Mouse (Mus musculus) midbrain, embryonic 11.5 days (tissue): ENCODE measurements around the gene Tff2. TPM values are rescaled to one million over a fixed set of nuclear protein-coding genes. Genes with fewer than 3 reads are reported as not detected.

Source experiments
- ATAC-seq: fragments of 200-750 bp; cut with Nextera tagmentation; 2 replicates; pipeline ENCODE4 v1.8.0; 2017; ENCODE audit warnings: moderate TSS enrichment, moderate library complexity; ENCODE audit not compliant: low FRiP score
- DNase-seq: peaks from one replicate; pipeline ENCODE4 v3.0.0; 2015; ENCODE audit warnings: low spot score; ENCODE audit errors: missing footprints
- H3K27ac ChIP-seq: fragments of 300-500 bp; sonication (generic); 2 replicates; pipeline ENCODE4 v1.5.1; 2014; ENCODE audit warnings: low read depth, low read length
- H3K27me3 ChIP-seq: fragments of 300-500 bp; sonication (generic); 2 replicates; pipeline ENCODE4 v1.6.1; 2014; ENCODE audit warnings: mild to moderate bottlenecking, low read length, moderate library complexity, mixed read lengths; ENCODE audit not compliant: control insufficient read depth, insufficient read depth
- H3K36me3 ChIP-seq: fragments of 300-500 bp; sonication (generic); 2 replicates; pipeline ENCODE4 v1.6.1; 2014; ENCODE audit warnings: mild to moderate bottlenecking, low read length, moderate library complexity, mixed read lengths; ENCODE audit not compliant: control insufficient read depth, insufficient read depth
- H3K4me1 ChIP-seq: fragments of 300-500 bp; sonication (generic); 2 replicates; pipeline ENCODE4 v1.6.1; 2014; ENCODE audit warnings: low read length; ENCODE audit not compliant: control insufficient read depth, insufficient read depth
- H3K4me2 ChIP-seq: fragments of 300-500 bp; sonication (generic); 2 replicates; pipeline ENCODE4 v1.6.1; 2014; ENCODE audit warnings: mild to moderate bottlenecking, moderate library complexity
- H3K4me3 ChIP-seq: fragments of 300-500 bp; sonication (generic); 2 replicates; pipeline ENCODE4 v1.5.1; 2014; ENCODE audit warnings: low read depth, low read length
- H3K9ac ChIP-seq: fragments of 300-500 bp; sonication (generic); 2 replicates; pipeline ENCODE4 v1.6.1; 2014; ENCODE audit warnings: low read length
- H3K9me3 ChIP-seq: fragments of 300-500 bp; sonication (generic); 2 replicates; pipeline ENCODE4 v1.6.1; 2016; ENCODE audit warnings: low read length; ENCODE audit not compliant: control insufficient read depth
- WGBS: fragments of 180-500 bp; shearing (Covaris S2); extraction: QIAGEN DNeasy Blood & Tissue Kit; methylation state at CpG from one replicate; pipeline ENCODE4 v1.1.7; 2014; 5-methylcytosine and 5-hydroxymethylcytosine counted together
- polyA plus RNA-seq: library from polyadenylated mRNA; unstranded; fragments of >200 nt; fragmentation: Nextera tagmentation; extraction: Ambion mirVana; gene quantifications from 2 replicates; pipeline ENCODE4 v1.2.1, GENCODE M21; 2014

Gene Tff2
- polyA plus RNA-seq, 1 experiment from 2014 or later, result not detected

GRCm38 (mm10) chr17:31103823-31104222 lies 40.3 kb downstream of the Tff2 start:
- Histone ChIP-seq H3K27me3 (no peaks in the 10 kb centered on the region), H3K9ac (no peak overlapping the region), H3K4me3 (no peak overlapping the region), H3K36me3 (no peaks in the 10 kb centered on the region), H3K4me2 (no peak overlapping the region), H3K27ac (no peak overlapping the region), H3K4me1 (no peaks in the 10 kb centered on the region), H3K9me3 (no peaks in the 10 kb centered on the region)
- no peak for ATAC-seq
- no peak for DNase-seq
- 85% methylated on average over 8 of the region's 8 CpGs for WGBS

GRCm38 (mm10) chr17:31103007-31103570 lies 41.0 kb downstream of the Tff2 start:
- H3K4me3 ChIP-seq, result no peak overlapping the region
- DNase-seq (peak; percentile 66), ATAC-seq (no peak)
- no peak overlapping the region for H3K27ac ChIP-seq
- no peaks in the 10 kb centered on the region for H3K4me1 ChIP-seq
- H3K9me3 ChIP-seq, result no peaks in the 10 kb centered on the region
- WGBS, result 92% methylated on average over 8 of the region's 8 CpGs
- no peak overlapping the region for H3K4me2 ChIP-seq
- no peak overlapping the region for H3K9ac ChIP-seq
- H3K36me3 ChIP-seq, result no peaks in the 10 kb centered on the region
- H3K27me3 ChIP-seq, result no peaks in the 10 kb centered on the region

- no peaks in the 10 kb centered on the region for H3K27me3 ChIP-seq
- H3K9me3 ChIP-seq, result no peaks in the 10 kb centered on the region
- DNase-seq, result peak; percentile 17
- ATAC-seq, result no peak
- H3K4me1 ChIP-seq, result no peaks in the 10 kb centered on the region
- H3K9ac ChIP-seq, result no peak overlapping the region
- no peaks in the 10 kb centered on the region for H3K36me3 ChIP-seq
- H3K4me3 ChIP-seq, result no peak overlapping the region
- H3K27ac ChIP-seq, result no peak overlapping the region
- H3K4me2 ChIP-seq, result no peak overlapping the region
- 83% methylated on average over 5 of the region's 5 CpGs for WGBS
These were observed 45.3 kb downstream of the Tff2 start for GRCm38 (mm10) chr17:31098788-31099187.

- WGBS, result 94% methylated on average over 2 of the region's 2 CpGs
- no peaks in the 10 kb centered on the region for H3K4me1 ChIP-seq
- no peak overlapping the region for H3K4me2 ChIP-seq
- H3K9ac ChIP-seq, result no peak overlapping the region
- ATAC-seq (no peak), DNase-seq (no peak)
- no peak overlapping the region for H3K27ac ChIP-seq
- H3K9me3 ChIP-seq, result no peaks in the 10 kb centered on the region
- H3K4me3 ChIP-seq, result no peak overlapping the region
- no peaks in the 10 kb centered on the region for H3K27me3 ChIP-seq
- no peaks in the 10 kb centered on the region for H3K36me3 ChIP-seq
These were observed 47.2 kb downstream of the Tff2 start for GRCm38 (mm10) chr17:31096893-31097292.

DNA sequence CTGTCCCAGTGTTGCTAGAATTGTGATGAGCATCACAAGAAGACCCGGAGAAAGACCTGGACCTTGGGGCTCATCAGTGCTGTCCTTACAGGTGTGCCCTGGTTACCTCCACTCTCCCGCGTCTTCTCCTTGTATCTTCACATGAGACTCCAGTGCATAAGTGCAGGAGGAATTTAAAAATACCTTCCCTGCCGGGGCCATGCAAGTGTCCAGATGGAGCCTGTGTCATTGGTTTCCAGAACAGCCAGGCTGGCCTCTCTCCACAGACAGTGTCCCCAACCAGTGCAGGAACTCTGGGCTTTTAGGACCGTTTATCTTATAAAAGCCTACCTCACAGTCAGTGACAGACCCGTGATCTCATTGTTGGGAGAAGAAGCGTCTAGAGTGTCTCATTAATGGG lies 48.5 kb downstream of the Tff2 start:
- peak; percentile 54 for DNase-seq
- H3K9me3 ChIP-seq, result no peaks in the 10 kb centered on the region
- no peaks in the 10 kb centered on the region for H3K27me3 ChIP-seq
- 87% methylated on average over 7 of the region's 7 CpGs for WGBS
- H3K4me1 ChIP-seq, result peaks cover 9% of the 10 kb centered on the region
- H3K27ac ChIP-seq, result no peak overlapping the region
- H3K36me3 ChIP-seq, result no peaks in the 10 kb centered on the region
- H3K9ac ChIP-seq, result no peak overlapping the region
- no peak overlapping the region for H3K4me2 ChIP-seq
- no peak overlapping the region for H3K4me3 ChIP-seq
- ATAC-seq, result no peak

DNA sequence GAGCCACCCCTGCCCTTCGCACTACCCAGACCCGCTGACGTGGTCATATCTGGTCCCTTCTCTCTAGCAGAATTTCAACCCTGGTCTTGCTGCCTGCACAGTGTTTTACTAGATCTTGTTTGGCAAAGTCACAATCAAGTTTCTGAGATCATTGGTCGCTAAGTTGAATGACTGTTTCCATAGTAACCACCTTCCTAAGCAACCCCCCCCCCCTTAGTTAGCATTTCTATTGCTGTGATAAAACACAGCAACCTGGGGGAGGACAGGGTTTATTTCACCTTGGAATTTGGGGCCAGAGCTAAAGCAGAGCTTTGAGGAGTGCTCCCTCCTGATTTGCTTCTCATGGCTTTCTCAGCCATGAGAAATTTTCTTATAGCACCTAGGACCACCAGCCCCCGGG lies 49.3 kb downstream of the Tff2 start:
- Histone ChIP-seq H3K36me3 (no peaks in the 10 kb centered on the region), H3K9ac (no peak overlapping the region), H3K4me2 (no peak overlapping the region), H3K27me3 (no peaks in the 10 kb centered on the region), H3K4me3 (no peak overlapping the region), H3K4me1 (peaks cover 15% of the 10 kb centered on the region), H3K27ac (no peak overlapping the region), H3K9me3 (no peaks in the 10 kb centered on the region)
- DNase-seq (peak; percentile 72), ATAC-seq (no peak)
- 49% methylated on average over 5 of the region's 5 CpGs for WGBS

Other genes with a start within 250 kb of the Tff2 start
- 0.04 and 0.10 TPM in 2 replicates for gene Glp1r, start 242.5 kb downstream of the Tff2 start, polyA plus RNA-seq
- 0.07 TPM in 1 of 2 replicates, not detected in the other for gene Umodl1, start 189.6 kb downstream of the Tff2 start, polyA plus RNA-seq
- 10.4 TPM in 2 replicates for gene Abcg1, start 86.6 kb downstream of the Tff2 start, polyA plus RNA-seq
- gene Tff3, start 14.6 kb downstream of the Tff2 start, polyA plus RNA-seq, result 0.50 and 1.7 TPM in 2 replicates
- gene Tff1, start 21.0 kb upstream of the Tff2 start, polyA plus RNA-seq, result not detected in 2 replicates
- 0.10 and 0.16 TPM in 2 replicates for gene Tmprss3, start 54.7 kb upstream of the Tff2 start, polyA plus RNA-seq
- 0.59 TPM in 1 of 2 replicates, not detected in the other for gene Ubash3a, start 63.6 kb upstream of the Tff2 start, polyA plus RNA-seq
- 0.63 and 1.7 TPM in 2 replicates for gene Rsph1, start 133.1 kb upstream of the Tff2 start, polyA plus RNA-seq
- gene Slc37a1, start 142.5 kb upstream of the Tff2 start, polyA plus RNA-seq, result 5.8 and 6.6 TPM in 2 replicates
- 23.4 and 23.5 TPM in 2 replicates for gene Pde9a, start 241.9 kb upstream of the Tff2 start, polyA plus RNA-seq